Mouse (Mus musculus): Measurements from ENCODE around the gene Csnk1e. TPM values are rescaled to one million over a fixed set of nuclear protein-coding genes. Genes with fewer than 3 reads are reported as not detected.

Gene Csnk1e
- polyA plus RNA-seq, 1 experiment: 116 TPM

GRCm38 (mm10) chr15:79431925-79432324 lies 23.4 kb downstream of the Csnk1e start:
- peaks cover 12% of the 10 kb centered on the region for H3K36me3 ChIP-seq (ENCODE audit: control insufficient read depth, insufficient read depth, low read length, poor library complexity, severe bottlenecking)
- H3K9ac ChIP-seq (ENCODE audit: low read depth, poor library complexity, severe bottlenecking): no peak overlapping the region
- H3K27ac ChIP-seq (ENCODE audit: insufficient read depth, low read length): no peak overlapping the region

GRCm38 (mm10) chr15:79430461-79431000 lies 24.8 kb downstream of the Csnk1e start:
- H3K9ac ChIP-seq (ENCODE audit: low read depth, poor library complexity, severe bottlenecking): no peak overlapping the region
- H3K9me3 ChIP-seq (replicated peaks; ENCODE audit: control insufficient read depth, insufficient read depth, low read length, poor library complexity, severe bottlenecking): no peaks in the 10 kb centered on the region
- no peaks in the 10 kb centered on the region for H3K27me3 ChIP-seq (ENCODE audit: control insufficient read depth, insufficient read depth, low read length, poor library complexity, severe bottlenecking)
- peaks cover 13% of the 10 kb centered on the region for H3K4me1 ChIP-seq (ENCODE audit: control insufficient read depth, insufficient read depth, low read length)
- no peak for TF ChIP-seq CTCF (IDR thresholded peaks at IDR 0.05; ENCODE audit: low read depth, low read length)
- no peak overlapping the region for H3K4me3 ChIP-seq (ENCODE audit: low read depth, low read length)
- no peak overlapping the region for H3K27ac ChIP-seq (ENCODE audit: insufficient read depth, low read length)
- H3K36me3 ChIP-seq (ENCODE audit: control insufficient read depth, insufficient read depth, low read length, poor library complexity, severe bottlenecking): peaks cover 26% of the 10 kb centered on the region

More at GRCm38 (mm10) chr15:79431925-79432324, 23.4 kb downstream of the Csnk1e start:
- H3K9me3 ChIP-seq (replicated peaks; ENCODE audit: control insufficient read depth, insufficient read depth, low read length, poor library complexity, severe bottlenecking): no peaks in the 10 kb centered on the region
- H3K4me1 ChIP-seq (ENCODE audit: control insufficient read depth, insufficient read depth, low read length): peaks cover 21% of the 10 kb centered on the region
- no peak overlapping the region for H3K4me3 ChIP-seq (ENCODE audit: low read depth, low read length)
- no peak for TF ChIP-seq CTCF (IDR thresholded peaks at IDR 0.05; ENCODE audit: low read depth, low read length)
- TF ChIP-seq POLR2A (IDR thresholded peaks at IDR 0.05; ENCODE audit: insufficient read depth, low read length): no peak
- no peak for TF ChIP-seq EP300 (IDR thresholded peaks at IDR 0.05; ENCODE audit: insufficient read depth, low read depth, low read length)
- H3K27me3 ChIP-seq (ENCODE audit: control insufficient read depth, insufficient read depth, low read length, poor library complexity, severe bottlenecking): no peaks in the 10 kb centered on the region

GRCm38 (mm10) chr15:79429994-79430393 lies 25.4 kb downstream of the Csnk1e start:
- Histone ChIP-seq H3K4me1 (ENCODE audit: control insufficient read depth, insufficient read depth, low read length) (peaks cover 9% of the 10 kb centered on the region), H3K36me3 (ENCODE audit: control insufficient read depth, insufficient read depth, low read length, poor library complexity, severe bottlenecking) (peaks cover 31% of the 10 kb centered on the region), H3K9me3 (replicated peaks; ENCODE audit: control insufficient read depth, insufficient read depth, low read length, poor library complexity, severe bottlenecking) (no peaks in the 10 kb centered on the region), H3K27ac (ENCODE audit: insufficient read depth, low read length) (no peak overlapping the region), H3K27me3 (ENCODE audit: control insufficient read depth, insufficient read depth, low read length, poor library complexity, severe bottlenecking) (no peaks in the 10 kb centered on the region), H3K9ac (ENCODE audit: low read depth, poor library complexity, severe bottlenecking) (no peak overlapping the region), H3K4me3 (ENCODE audit: low read depth, low read length) (no peak overlapping the region)
- TF ChIP-seq CTCF (IDR thresholded peaks at IDR 0.05; ENCODE audit: low read depth, low read length) (no peak), POLR2A (IDR thresholded peaks at IDR 0.05; ENCODE audit: insufficient read depth, low read length) (no peak), EP300 (IDR thresholded peaks at IDR 0.05; ENCODE audit: insufficient read depth, low read depth, low read length) (no peak)

GRCm38 (mm10) chr15:79429527-79429926 lies 25.8 kb downstream of the Csnk1e start:
- Histone ChIP-seq H3K4me1 (ENCODE audit: control insufficient read depth, insufficient read depth, low read length) (peaks cover 6% of the 10 kb centered on the region), H3K27ac (ENCODE audit: insufficient read depth, low read length) (no peak overlapping the region), H3K4me3 (ENCODE audit: low read depth, low read length) (no peak overlapping the region), H3K36me3 (ENCODE audit: control insufficient read depth, insufficient read depth, low read length, poor library complexity, severe bottlenecking) (peaks cover 36% of the 10 kb centered on the region), H3K9ac (ENCODE audit: low read depth, poor library complexity, severe bottlenecking) (no peak overlapping the region), H3K27me3 (ENCODE audit: control insufficient read depth, insufficient read depth, low read length, poor library complexity, severe bottlenecking) (no peaks in the 10 kb centered on the region), H3K9me3 (replicated peaks; ENCODE audit: control insufficient read depth, insufficient read depth, low read length, poor library complexity, severe bottlenecking) (no peaks in the 10 kb centered on the region)
- TF ChIP-seq CTCF (IDR thresholded peaks at IDR 0.05; ENCODE audit: low read depth, low read length): no peak
- no peak for TF ChIP-seq POLR2A (IDR thresholded peaks at IDR 0.05; ENCODE audit: insufficient read depth, low read length)
- no peak for TF ChIP-seq EP300 (IDR thresholded peaks at IDR 0.05; ENCODE audit: insufficient read depth, low read depth, low read length)

- H3K9ac ChIP-seq (ENCODE audit: low read depth, poor library complexity, severe bottlenecking): no peak overlapping the region
- peaks cover 6% of the 10 kb centered on the region for H3K4me1 ChIP-seq (ENCODE audit: control insufficient read depth, insufficient read depth, low read length)
- H3K9me3 ChIP-seq (replicated peaks; ENCODE audit: control insufficient read depth, insufficient read depth, low read length, poor library complexity, severe bottlenecking): no peaks in the 10 kb centered on the region
- no peak overlapping the region for H3K4me3 ChIP-seq (ENCODE audit: low read depth, low read length)
- peaks cover 45% of the 10 kb centered on the region for H3K36me3 ChIP-seq (ENCODE audit: control insufficient read depth, insufficient read depth, low read length, poor library complexity, severe bottlenecking)
- H3K27ac ChIP-seq (ENCODE audit: insufficient read depth, low read length): no peak overlapping the region
- no peaks in the 10 kb centered on the region for H3K27me3 ChIP-seq (ENCODE audit: control insufficient read depth, insufficient read depth, low read length, poor library complexity, severe bottlenecking)
- TF ChIP-seq EP300 (IDR thresholded peaks at IDR 0.05; ENCODE audit: insufficient read depth, low read depth, low read length) (no peak), POLR2A (IDR thresholded peaks at IDR 0.05; ENCODE audit: insufficient read depth, low read length) (no peak), CTCF (IDR thresholded peaks at IDR 0.05; ENCODE audit: low read depth, low read length) (no peak)
Observed at GRCm38 (mm10) chr15:79428616-79429015, 26.8 kb downstream of the Csnk1e start.

GRCm38 (mm10) chr15:79427516-79427915 lies 27.9 kb downstream of the Csnk1e start:
- no peak for TF ChIP-seq CTCF (IDR thresholded peaks at IDR 0.05; ENCODE audit: low read depth, low read length)
- TF ChIP-seq EP300 (IDR thresholded peaks at IDR 0.05; ENCODE audit: insufficient read depth, low read depth, low read length): no peak
- TF ChIP-seq POLR2A (IDR thresholded peaks at IDR 0.05; ENCODE audit: insufficient read depth, low read length): no peak
- H3K36me3 ChIP-seq (ENCODE audit: control insufficient read depth, insufficient read depth, low read length, poor library complexity, severe bottlenecking): peaks cover 55% of the 10 kb centered on the region
- H3K9me3 ChIP-seq (replicated peaks; ENCODE audit: control insufficient read depth, insufficient read depth, low read length, poor library complexity, severe bottlenecking): no peaks in the 10 kb centered on the region
- no peak overlapping the region for H3K9ac ChIP-seq (ENCODE audit: low read depth, poor library complexity, severe bottlenecking)
- peaks cover 3% of the 10 kb centered on the region for H3K4me1 ChIP-seq (ENCODE audit: control insufficient read depth, insufficient read depth, low read length)
- H3K4me3 ChIP-seq (ENCODE audit: low read depth, low read length): no peak overlapping the region
- H3K27me3 ChIP-seq (ENCODE audit: control insufficient read depth, insufficient read depth, low read length, poor library complexity, severe bottlenecking): no peaks in the 10 kb centered on the region
- H3K27ac ChIP-seq (ENCODE audit: insufficient read depth, low read length): no peak overlapping the region
